Mouse (Mus musculus): ENCODE measurements at regions not wholly inside any gene's neighbourhood (a gene's known extent, or its start where the extent isn't known, plus 50 kb on each side); places are given as distances from the start of the nearest gene placed in this dataset.
A peak's percentile ranks its signal among the peaks of the same experiment; 100 is the strongest.

- no peak for DNase-seq
Measured at GRCm38 (mm10) chr6:81323690-81324089, 599.8 kb upstream of the Gcfc2 start.

GRCm38 (mm10) chr6:81363969-81364529 lies 559.4 kb upstream of the Gcfc2 start:
- DNase-seq = no peak

- DNase-seq = no peak
Measured at GRCm38 (mm10) chr6:81388484-81388883, 535.0 kb upstream of the Gcfc2 start.

- DNase-seq = no peak
Measured at GRCm38 (mm10) chr6:81403122-81403521, 520.3 kb upstream of the Gcfc2 start.

GRCm38 (mm10) chr6:81413611-81414010 lies 509.9 kb upstream of the Gcfc2 start:
- DNase-seq = no peak

- no peak for DNase-seq
Measured at GRCm38 (mm10) chr6:81434745-81435144, 488.7 kb upstream of the Gcfc2 start.

GRCm38 (mm10) chr6:81438951-81439722 lies 484.3 kb upstream of the Gcfc2 start:
- DNase-seq = no peak

GRCm38 (mm10) chr6:81441396-81441795 lies 482.1 kb upstream of the Gcfc2 start:
- DNase-seq = no peak

GRCm38 (mm10) chr6:81446019-81446800 lies 477.3 kb upstream of the Gcfc2 start:
- DNase-seq = no peak

GRCm38 (mm10) chr6:81447701-81448100 lies 475.8 kb upstream of the Gcfc2 start:
- no peak for DNase-seq

- no peak for DNase-seq
Measured at GRCm38 (mm10) chr6:81448366-81448765, 475.1 kb upstream of the Gcfc2 start.

GRCm38 (mm10) chr6:81461095-81461494 lies 462.4 kb upstream of the Gcfc2 start:
- no peak for DNase-seq

GRCm38 (mm10) chr6:81464442-81464841 lies 459.0 kb upstream of the Gcfc2 start:
- DNase-seq = peak in 1 of 2 experiments; percentile 18

- DNase-seq = no peak
Measured at GRCm38 (mm10) chr6:81466536-81466935, 456.9 kb upstream of the Gcfc2 start.

- peak; percentile 78 to 81 for DNase-seq
Measured at GRCm38 (mm10) chr6:81471340-81471955, 452.0 kb upstream of the Gcfc2 start.

GRCm38 (mm10) chr6:81472506-81472905 lies 451.0 kb upstream of the Gcfc2 start:
- DNase-seq = peak in 1 of 2 experiments; percentile 20

- DNase-seq = peak; percentile 50 to 67
Measured at GRCm38 (mm10) chr6:81474786-81475185, 448.7 kb upstream of the Gcfc2 start.

GRCm38 (mm10) chr6:81487006-81487405 lies 436.5 kb upstream of the Gcfc2 start:
- DNase-seq = peak; percentile 35 to 47

- DNase-seq = peak; percentile 60 to 76
Measured at GRCm38 (mm10) chr6:81496239-81496638, 427.2 kb upstream of the Gcfc2 start.

GRCm38 (mm10) chr6:81517185-81517584 lies 406.3 kb upstream of the Gcfc2 start:
- DNase-seq = no peak

- DNase-seq = no peak
Measured at GRCm38 (mm10) chr6:81562260-81562659, 361.2 kb upstream of the Gcfc2 start.

- no peak for DNase-seq
Measured at GRCm38 (mm10) chr6:81563192-81563591, 360.3 kb upstream of the Gcfc2 start.

GRCm38 (mm10) chr6:81564295-81564694 lies 359.2 kb upstream of the Gcfc2 start:
- no peak for DNase-seq

Measured in cerebellum, postnatal 25 days (tissue).